Mouse (Mus musculus): ENCODE measurements around the gene Hk2.

DNA sequence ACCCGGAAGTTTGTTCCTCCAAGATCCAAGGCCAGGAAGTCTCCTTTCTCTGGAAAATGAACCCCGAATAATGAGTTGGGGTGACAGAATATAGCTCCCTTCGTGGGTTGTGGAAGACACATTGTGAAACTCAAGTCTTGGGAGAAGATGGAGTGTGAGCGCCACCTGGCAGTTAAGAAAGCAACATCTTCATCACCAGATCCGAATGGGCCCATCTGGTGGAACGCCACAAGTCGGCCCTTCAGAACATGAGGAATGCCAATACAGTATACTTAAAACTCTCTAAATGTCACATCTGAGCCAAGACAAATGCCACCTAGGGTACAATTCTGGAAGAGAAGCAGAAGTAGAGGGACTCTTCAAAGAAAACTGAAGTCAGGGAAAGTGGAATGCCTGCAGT is 38.9 kb downstream of the Hk2 start:
- no peak for TF ChIP-seq CTCF (IDR thresholded peaks at IDR 0.05; ENCODE audit: control insufficient read depth, insufficient read depth, insufficient replicate concordance, low read depth, low read length)
- TF ChIP-seq POLR2A (IDR thresholded peaks at IDR 0.05; ENCODE audit: control insufficient read depth, low read depth, low read length): no peak

Measured in testis, adult 2 months (tissue).